Mouse (Mus musculus): ENCODE measurements around the gene Pip4k2b. TPM values are rescaled to one million over a fixed set of nuclear protein-coding genes. Genes with fewer than 3 reads are reported as not detected.

The Pip4k2b gene
- polyA plus RNA-seq, 1 experiment from 2014 or later = 4.3 TPM

- Histone ChIP-seq H3K9ac (no peak overlapping the region), H3K9me3 (no peaks in the 10 kb centered on the region), H3K4me2 (no peak overlapping the region), H3K36me3 (peaks cover 58% of the 10 kb centered on the region), H3K4me1 (replicated peaks) (peaks cover 54% of the 10 kb centered on the region), H3K4me3 (no peak overlapping the region), H3K27ac (no peak overlapping the region), H3K27me3 (peaks cover 16% of the 10 kb centered on the region)
- ATAC-seq (ENCODE audit: low FRiP score) = no peak
- 92% methylated on average over 7 of the region's 7 CpGs for WGBS
These were observed 78.3 kb downstream of the Pip4k2b start for GRCm38 (mm10) chr11:97666221-97666620.

- peaks cover 57% of the 10 kb centered on the region for H3K4me1 ChIP-seq (replicated peaks)
These were observed 79.1 kb downstream of the Pip4k2b start for GRCm38 (mm10) chr11:97665431-97665830.

More at GRCm38 (mm10) chr11:97665431-97665830, 79.1 kb downstream of the Pip4k2b start:
- Histone ChIP-seq H3K9ac (peak overlapping the region; percentile 86; the same call in 1 of the 2 replicates), H3K4me3 (peak overlapping the region; percentile 87; the same call in 1 of the 2 replicates), H3K27me3 (peaks cover 24% of the 10 kb centered on the region), H3K27ac (no peak overlapping the region), H3K9me3 (no peaks in the 10 kb centered on the region), H3K4me2 (peak overlapping the region; percentile 81), H3K36me3 (peaks cover 50% of the 10 kb centered on the region)
- ATAC-seq (ENCODE audit: low FRiP score) = no peak
- WGBS = 89% methylated on average over 13 of the region's 13 CpGs

Small RNA genes within 50 kb of the gene (microRNA-seq; reads per million reads assigned to microRNA genes)
- gene Mir6927 (not detected), gene Mir8102 (not detected)

Other genes starting within 250 kb of the Pip4k2b start
- gene 4933428G20Rik, start 244.4 kb downstream of the Pip4k2b start, polyA plus RNA-seq (2015; fragmentation: Nextera tagmentation; extraction: Ambion mirVana) = 0.96 and 1.2 TPM in 2 replicates
- gene Srcin1, start 168.5 kb downstream of the Pip4k2b start, polyA plus RNA-seq (2015; fragmentation: Nextera tagmentation; extraction: Ambion mirVana) = 6.0 and 7.0 TPM in 2 replicates
- gene Epop, start 115.0 kb downstream of the Pip4k2b start, polyA plus RNA-seq (2015; fragmentation: Nextera tagmentation; extraction: Ambion mirVana) = 2.3 and 3.0 TPM in 2 replicates
- 3.4 and 4.1 TPM in 2 replicates for gene Mllt6, start 81.3 kb downstream of the Pip4k2b start, polyA plus RNA-seq (2015; fragmentation: Nextera tagmentation; extraction: Ambion mirVana)
- 23.8 and 25.6 TPM in 2 replicates for gene Cisd3, start 58.9 kb downstream of the Pip4k2b start, polyA plus RNA-seq (2015; fragmentation: Nextera tagmentation; extraction: Ambion mirVana)
- gene Pcgf2, start 44.2 kb downstream of the Pip4k2b start, polyA plus RNA-seq (2015; fragmentation: Nextera tagmentation; extraction: Ambion mirVana) = 26.2 and 26.3 TPM in 2 replicates
- gene Psmb3, start 41.3 kb downstream of the Pip4k2b start, polyA plus RNA-seq (2015; fragmentation: Nextera tagmentation; extraction: Ambion mirVana) = 476 and 483 TPM in 2 replicates
- gene Cwc25, start 21.9 kb upstream of the Pip4k2b start, polyA plus RNA-seq (2015; fragmentation: Nextera tagmentation; extraction: Ambion mirVana) = 17.6 and 18.3 TPM in 2 replicates
- 0.68 and 0.79 TPM in 2 replicates for gene 1700001P01Rik, start 31.2 kb upstream of the Pip4k2b start, polyA plus RNA-seq (2015; fragmentation: Nextera tagmentation; extraction: Ambion mirVana)
- 369 and 380 TPM in 2 replicates for gene Rpl23, start 37.7 kb upstream of the Pip4k2b start, polyA plus RNA-seq (2015; fragmentation: Nextera tagmentation; extraction: Ambion mirVana)
- gene Lasp1, start 54.3 kb upstream of the Pip4k2b start, polyA plus RNA-seq (2015; fragmentation: Nextera tagmentation; extraction: Ambion mirVana) = 131 and 137 TPM in 2 replicates
- gene B230217C12Rik, start 96.1 kb upstream of the Pip4k2b start, polyA plus RNA-seq (2015; fragmentation: Nextera tagmentation; extraction: Ambion mirVana) = 28.9 and 29.2 TPM in 2 replicates
- gene Fbxo47, start 139.4 kb upstream of the Pip4k2b start, polyA plus RNA-seq (2015; fragmentation: Nextera tagmentation; extraction: Ambion mirVana) = 0.52 and 0.71 TPM in 2 replicates
- 0.60 and 0.89 TPM in 2 replicates for gene Plxdc1, start 241.7 kb upstream of the Pip4k2b start, polyA plus RNA-seq (2015; fragmentation: Nextera tagmentation; extraction: Ambion mirVana)